Mouse (Mus musculus) stomach, postnatal 0 days (tissue): ENCODE measurements at regions not wholly inside any gene's neighbourhood (a gene's known extent, or its start where the extent isn't known, plus 50 kb on each side); places are given as distances from the start of the nearest gene placed in this dataset.

ENCODE experiments used
- ATAC-seq: fragments of 200-750 bp; cut with Nextera tagmentation; 2 replicates; pipeline ENCODE4 v1.8.0; 2017; ENCODE audit not compliant: low FRiP score, low TSS enrichment
- DNase-seq: peaks from one replicate; pipeline ENCODE4 v3.0.0-alpha.2; 2016; ENCODE audit warnings: low spot score
- H3K27ac ChIP-seq: fragments of 300-500 bp; sonication (generic); replicated peaks from 2 replicates; pipeline ENCODE4 v1.5.1; 2014; ENCODE audit warnings: mild to moderate bottlenecking, control low read depth
- H3K27me3 ChIP-seq: fragments of 300-500 bp; sonication (generic); 2 replicates; pipeline ENCODE4 v1.6.1; 2014; ENCODE audit warnings: low read length; ENCODE audit not compliant: control insufficient read depth, insufficient read depth
- H3K36me3 ChIP-seq: fragments of 300-500 bp; sonication (generic); 2 replicates; pipeline ENCODE4 v1.6.1; 2014; ENCODE audit warnings: low read length, mixed read lengths; ENCODE audit not compliant: control insufficient read depth, insufficient read depth
- H3K4me1 ChIP-seq: fragments of 300-500 bp; sonication (generic); replicated peaks from 2 replicates; pipeline ENCODE4 v1.6.1; 2014; ENCODE audit warnings: antibody characterized with exemption; ENCODE audit not compliant: control insufficient read depth, insufficient read depth
- H3K4me2 ChIP-seq: fragments of 300-500 bp; sonication (generic); replicated peaks from 2 replicates; pipeline ENCODE4 v1.6.1; 2014; ENCODE audit warnings: low read depth, mild to moderate bottlenecking, control low read depth, moderate library complexity
- H3K4me3 ChIP-seq: fragments of 300-500 bp; sonication (generic); 2 replicates; pipeline ENCODE4 v1.5.1; 2014; ENCODE audit warnings: low read depth, low read length, control low read depth
- H3K9ac ChIP-seq: fragments of 300-500 bp; sonication (generic); 2 replicates; pipeline ENCODE4 v1.6.1; 2014; ENCODE audit warnings: mild to moderate bottlenecking, low read length, control low read depth, mixed read lengths
- H3K9me3 ChIP-seq: fragments of 300-500 bp; sonication (generic); 2 replicates; pipeline ENCODE4 v1.6.1; 2016; ENCODE audit warnings: low read length; ENCODE audit not compliant: control insufficient read depth
- CTCF ChIP-seq: IDR thresholded peaks from 2 replicates; pipeline ENCODE4 v1.5.1; 2016; ENCODE audit warnings: antibody characterized with exemption, low read depth, mild to moderate bottlenecking, moderate library complexity
- EP300 ChIP-seq: optimal IDR thresholded peaks from 2 replicates; pipeline ENCODE3; 2016; ENCODE audit warnings: antibody characterized with exemption
- WGBS: fragments of 180-500 bp; shearing (Covaris S2); extraction: QIAGEN DNeasy Blood & Tissue Kit; methylation state at CpG from one replicate; pipeline ENCODE4 v1.1.7; 2014; 5-methylcytosine and 5-hydroxymethylcytosine counted together

- TF ChIP-seq CTCF (no peak), EP300 (no peak)
- no peak overlapping the region for H3K27ac ChIP-seq
- H3K9ac ChIP-seq, result no peak overlapping the region
These were observed 839.7 kb upstream of the Zeb2 start for GRCm38 (mm10) chr2:45956792-45957330.

GRCm38 (mm10) chr2:45948758-45949157 is 831.6 kb upstream of the Zeb2 start:
- 68% methylated on average over 1 of the region's 1 CpGs for WGBS
- Histone ChIP-seq H3K36me3 (no peaks in the 10 kb centered on the region), H3K4me2 (no peak overlapping the region), H3K4me3 (no peak overlapping the region), H3K27ac (no peak overlapping the region), H3K4me1 (no peaks in the 10 kb centered on the region), H3K9ac (no peak overlapping the region), H3K9me3 (no peaks in the 10 kb centered on the region), H3K27me3 (no peaks in the 10 kb centered on the region)
- DNase-seq (no peak), ATAC-seq (no peak)
- TF ChIP-seq CTCF (no peak), EP300 (no peak)

More at GRCm38 (mm10) chr2:45956792-45957330, 839.7 kb upstream of the Zeb2 start:
- Histone ChIP-seq H3K9me3 (no peaks in the 10 kb centered on the region), H3K36me3 (no peaks in the 10 kb centered on the region), H3K4me1 (no peaks in the 10 kb centered on the region), H3K4me3 (no peak overlapping the region), H3K4me2 (no peak overlapping the region), H3K27me3 (no peaks in the 10 kb centered on the region)
- DNase-seq (no peak), ATAC-seq (no peak)
- WGBS, result 55% methylated on average over 4 of the region's 4 CpGs

GRCm38 (mm10) chr2:45925791-45926480 is 808.7 kb upstream of the Zeb2 start:
- H3K27ac ChIP-seq, result no peak overlapping the region
- H3K4me2 ChIP-seq, result no peak overlapping the region
- TF ChIP-seq EP300 (no peak), CTCF (no peak)
- no peaks in the 10 kb centered on the region for H3K27me3 ChIP-seq
- ATAC-seq (no peak), DNase-seq (no peak)
- no peaks in the 10 kb centered on the region for H3K9me3 ChIP-seq
- no peak overlapping the region for H3K9ac ChIP-seq
- no peaks in the 10 kb centered on the region for H3K36me3 ChIP-seq
- H3K4me1 ChIP-seq, result no peaks in the 10 kb centered on the region
- H3K4me3 ChIP-seq, result no peak overlapping the region
- 78% methylated on average over 7 of the region's 7 CpGs for WGBS

GRCm38 (mm10) chr2:45908871-45909270 is 791.7 kb upstream of the Zeb2 start:
- no peak overlapping the region for H3K9ac ChIP-seq
- TF ChIP-seq EP300, result no peak
- TF ChIP-seq CTCF, result no peak
- H3K9me3 ChIP-seq, result no peaks in the 10 kb centered on the region
- no peaks in the 10 kb centered on the region for H3K27me3 ChIP-seq
- H3K36me3 ChIP-seq, result no peaks in the 10 kb centered on the region
- WGBS, result 50% methylated on average over 1 of the region's 1 CpGs
- no peak overlapping the region for H3K4me2 ChIP-seq
- H3K27ac ChIP-seq, result no peak overlapping the region
- H3K4me1 ChIP-seq, result no peaks in the 10 kb centered on the region
- DNase-seq (no peak), ATAC-seq (no peak)
- H3K4me3 ChIP-seq, result no peak overlapping the region

- DNase-seq (no peak), ATAC-seq (no peak)
- Histone ChIP-seq H3K9me3 (no peaks in the 10 kb centered on the region), H3K4me1 (no peaks in the 10 kb centered on the region), H3K9ac (no peak overlapping the region), H3K27ac (no peak overlapping the region), H3K4me2 (no peak overlapping the region), H3K4me3 (no peak overlapping the region), H3K36me3 (no peaks in the 10 kb centered on the region), H3K27me3 (no peaks in the 10 kb centered on the region)
- no peak for TF ChIP-seq CTCF
- no peak for TF ChIP-seq EP300
- 51% methylated on average over 2 of the region's 2 CpGs for WGBS
These were observed 787.5 kb upstream of the Zeb2 start for GRCm38 (mm10) chr2:45904623-45905235.

- Histone ChIP-seq H3K9me3 (no peaks in the 10 kb centered on the region), H3K4me2 (no peak overlapping the region), H3K4me1 (no peaks in the 10 kb centered on the region), H3K9ac (no peak overlapping the region), H3K27me3 (no peaks in the 10 kb centered on the region), H3K4me3 (no peak overlapping the region), H3K36me3 (no peaks in the 10 kb centered on the region), H3K27ac (no peak overlapping the region)
- ATAC-seq (no peak), DNase-seq (no peak)
- WGBS, result 70% methylated on average over 4 of the region's 4 CpGs
- no peak for TF ChIP-seq EP300
- no peak for TF ChIP-seq CTCF
These were observed 786.9 kb upstream of the Zeb2 start for GRCm38 (mm10) chr2:45904090-45904489.
